Mouse (Mus musculus): Measurements from ENCODE around the gene Olfr68.
"Not testable (repeated sequence)": the region's sequence is repeated elsewhere in the genome, so short reads cannot be mapped to it uniquely, and the experiment has no call there.

DNA sequence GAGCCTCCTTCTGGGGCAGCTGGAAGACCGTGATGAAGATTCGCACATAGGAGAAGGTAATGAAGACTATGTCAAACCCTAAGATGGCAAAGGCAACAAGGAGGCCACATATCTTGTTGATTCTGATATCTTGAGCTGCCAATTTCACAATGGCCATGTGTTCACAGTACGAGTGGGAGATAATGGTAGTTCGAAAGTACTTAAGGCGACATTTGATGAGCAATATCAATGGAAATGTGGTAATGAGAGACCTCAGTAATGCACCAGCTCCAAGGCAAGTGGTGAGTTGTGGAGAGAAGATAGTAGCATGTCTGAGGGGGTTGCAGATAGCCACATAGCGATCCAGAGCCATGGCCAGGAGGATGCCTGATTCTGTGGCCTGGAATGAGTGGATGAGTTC, 11.8 kb downstream of the Olfr68 start:
- not testable (repeated sequence) for TF ChIP-seq POLR2A (IDR thresholded peaks at IDR 0.05; ENCODE audit: borderline replicate concordance, low read depth, low read length); CTCF (IDR thresholded peaks at IDR 0.05; ENCODE audit: low read depth, low read length)

Data from bone marrow macrophage, adult 2 months (primary cell).